Mouse (Mus musculus): ENCODE results near the gene Eme2. TPM values are rescaled to one million over a fixed set of nuclear protein-coding genes. Genes with fewer than 3 reads are reported as not detected.

Eme2 gene
- total RNA-seq, 1 experiment: 21.8 TPM

- TF ChIP-seq HCFC1 (IDR thresholded peaks at IDR 0.05; ENCODE audit: borderline replicate concordance, insufficient read depth, low read length): no peak
- no peak for TF ChIP-seq MAFK (IDR thresholded peaks at IDR 0.05; ENCODE audit: insufficient read depth, low read depth, low read length)
- TF ChIP-seq ZNF384 (IDR thresholded peaks at IDR 0.05; ENCODE audit: low read depth, low read length): no peak
- TF ChIP-seq CHD2 (IDR thresholded peaks at IDR 0.05; ENCODE audit: low read depth, low read length): no peak
- no peak for TF ChIP-seq ZC3H11A (IDR thresholded peaks at IDR 0.05; ENCODE audit: borderline replicate concordance, low read depth, low read length)
- no peak for DNase-seq (ENCODE audit: low read depth, low spot score)
- H3K36me3 ChIP-seq (ENCODE audit: control insufficient read depth, insufficient read depth, low read length, poor library complexity, severe bottlenecking): no peaks in the 10 kb centered on the region; the same call in 1 of the 2 replicates
- in situ Hi-C loops (cut with MboI; ENCODE audit: low sequenced_read_pairs in 2 of 2, unreplicated experiment in 2 of 2): no loop called here
- H3K27ac ChIP-seq (ENCODE audit: insufficient read depth, low read depth, low read length, poor library complexity, severe bottlenecking): peak overlapping the region; percentile 80
- no peaks in the 10 kb centered on the region for H3K9me3 ChIP-seq (ENCODE audit: control insufficient read depth, insufficient read depth, low read depth, low read length)
- H3K9ac ChIP-seq (ENCODE audit: insufficient read depth, low read depth, low read length, poor library complexity, severe bottlenecking): peak overlapping the region; percentile 93
- H3K4me1 ChIP-seq (ENCODE audit: control insufficient read depth in 2 of 2, insufficient read depth in 2 of 2, low read length in 2 of 2, poor library complexity in 1 of 2): no peaks in the 10 kb centered on the region; a peak in 3 of 4 replicates
- H3K4me3 ChIP-seq (ENCODE audit: insufficient read depth in 1 of 2, low read depth in 1 of 2, low read length in 2 of 2, poor library complexity in 1 of 2, severe bottlenecking in 1 of 2): peak overlapping the region; percentile 87 to 97
These were observed 45.2 kb downstream of the Eme2 start for GRCm38 (mm10) chr17:24849733-24850064.

GRCm38 (mm10) chr17:24848600-24849031 lies 46.3 kb downstream of the Eme2 start:
- Histone ChIP-seq H3K9ac (ENCODE audit: insufficient read depth, low read depth, low read length, poor library complexity, severe bottlenecking) (no peak overlapping the region; the same call in 1 of the 2 replicates), H3K9me3 (ENCODE audit: control insufficient read depth, insufficient read depth, low read depth, low read length) (no peaks in the 10 kb centered on the region), H3K4me3 (ENCODE audit: insufficient read depth in 1 of 2, low read depth in 1 of 2, low read length in 2 of 2, poor library complexity in 1 of 2, severe bottlenecking in 1 of 2) (peak overlapping the region; percentile 3 to 97; a peak in 3 of 4 replicates), H3K27ac (ENCODE audit: insufficient read depth, low read depth, low read length, poor library complexity, severe bottlenecking) (no peak overlapping the region), H3K4me1 (ENCODE audit: control insufficient read depth in 2 of 2, insufficient read depth in 2 of 2, low read length in 2 of 2, poor library complexity in 1 of 2) (peaks cover 0 to 1% of the 10 kb centered on the region in 2 experiments; a peak in 3 of 4 replicates), H3K36me3 (ENCODE audit: control insufficient read depth, insufficient read depth, low read length, poor library complexity, severe bottlenecking) (no peaks in the 10 kb centered on the region; the same call in 1 of the 2 replicates)
- in situ Hi-C loops (cut with MboI; ENCODE audit: low sequenced_read_pairs in 2 of 2, unreplicated experiment in 2 of 2): no loop called here
- TF ChIP-seq CHD2 (IDR thresholded peaks at IDR 0.05; ENCODE audit: low read depth, low read length): no peak
- no peak for TF ChIP-seq ZC3H11A (IDR thresholded peaks at IDR 0.05; ENCODE audit: borderline replicate concordance, low read depth, low read length)
- no peak for TF ChIP-seq HCFC1 (IDR thresholded peaks at IDR 0.05; ENCODE audit: borderline replicate concordance, insufficient read depth, low read length)
- no peak for TF ChIP-seq ZNF384 (IDR thresholded peaks at IDR 0.05; ENCODE audit: low read depth, low read length)
- TF ChIP-seq MAFK (IDR thresholded peaks at IDR 0.05; ENCODE audit: insufficient read depth, low read depth, low read length): no peak
- DNase-seq (ENCODE audit: low read depth, low spot score): no peak

DNA sequence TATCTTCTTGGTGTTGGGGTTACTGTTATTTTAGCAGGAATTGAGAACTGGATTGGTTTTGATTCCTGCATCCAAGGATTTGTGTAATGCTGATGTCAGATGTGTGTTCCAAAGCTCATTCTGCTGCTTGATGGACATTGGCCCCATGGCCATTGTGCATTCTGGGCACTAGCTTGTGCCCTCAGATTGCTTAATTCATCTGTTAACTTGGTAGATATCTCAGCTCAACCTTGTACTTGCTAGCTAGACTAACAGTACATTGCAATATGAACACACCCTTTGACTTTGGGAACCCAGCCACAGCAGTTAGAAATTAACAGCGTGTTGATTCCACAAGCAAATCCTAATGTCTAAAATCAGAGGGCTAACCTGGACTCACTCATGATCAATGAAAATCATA lies 47.5 kb downstream of the Eme2 start:
- Histone ChIP-seq H3K36me3 (ENCODE audit: control insufficient read depth, insufficient read depth, low read length, poor library complexity, severe bottlenecking) (no peaks in the 10 kb centered on the region; the same call in 1 of the 2 replicates), H3K9me3 (ENCODE audit: control insufficient read depth, insufficient read depth, low read depth, low read length) (no peaks in the 10 kb centered on the region), H3K4me1 (ENCODE audit: control insufficient read depth in 2 of 2, insufficient read depth in 2 of 2, low read length in 2 of 2, poor library complexity in 1 of 2) (peaks cover 0 to 1% of the 10 kb centered on the region in 2 experiments; a peak in 3 of 4 replicates), H3K4me3 (ENCODE audit: insufficient read depth in 1 of 2, low read depth in 1 of 2, low read length in 2 of 2, poor library complexity in 1 of 2, severe bottlenecking in 1 of 2) (no peak overlapping the region), H3K9ac (ENCODE audit: insufficient read depth, low read depth, low read length, poor library complexity, severe bottlenecking) (no peak overlapping the region), H3K27ac (ENCODE audit: insufficient read depth, low read depth, low read length, poor library complexity, severe bottlenecking) (no peak overlapping the region)
- DNase-seq (ENCODE audit: low read depth, low spot score): no peak
- TF ChIP-seq CHD2 (IDR thresholded peaks at IDR 0.05; ENCODE audit: low read depth, low read length) (no peak), MAFK (IDR thresholded peaks at IDR 0.05; ENCODE audit: insufficient read depth, low read depth, low read length) (no peak), HCFC1 (IDR thresholded peaks at IDR 0.05; ENCODE audit: borderline replicate concordance, insufficient read depth, low read length) (no peak), ZNF384 (IDR thresholded peaks at IDR 0.05; ENCODE audit: low read depth, low read length) (no peak), ZC3H11A (IDR thresholded peaks at IDR 0.05; ENCODE audit: borderline replicate concordance, low read depth, low read length) (no peak)
- in situ Hi-C loops (cut with MboI; ENCODE audit: low sequenced_read_pairs in 2 of 2, unreplicated experiment in 2 of 2): no loop called here

DNA sequence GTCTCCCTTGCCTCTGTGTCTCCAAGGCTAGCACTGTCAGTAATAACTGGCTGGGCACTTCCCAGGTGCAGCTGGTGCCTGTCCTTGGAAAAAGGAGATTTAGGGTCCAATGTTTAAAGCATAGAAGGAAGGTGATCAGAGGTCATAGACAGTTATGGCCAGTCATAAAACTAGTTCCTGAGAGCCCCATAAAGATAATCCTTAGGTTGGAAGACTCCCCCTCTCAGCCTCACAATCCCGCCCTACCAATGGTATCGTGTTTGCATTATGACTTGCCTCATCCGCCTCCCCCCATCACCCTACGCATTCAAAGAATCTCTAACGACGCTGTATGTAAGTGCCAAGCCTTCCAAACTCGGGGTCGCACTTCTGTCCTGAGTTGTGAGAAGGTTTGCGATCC lies 50.4 kb downstream of the Eme2 start:
- no peaks in the 10 kb centered on the region for H3K9me3 ChIP-seq (ENCODE audit: control insufficient read depth, insufficient read depth, low read depth, low read length)
- TF ChIP-seq ZNF384 (IDR thresholded peaks at IDR 0.05; ENCODE audit: low read depth, low read length) (no peak), HCFC1 (IDR thresholded peaks at IDR 0.05; ENCODE audit: borderline replicate concordance, insufficient read depth, low read length) (no peak), ZC3H11A (IDR thresholded peaks at IDR 0.05; ENCODE audit: borderline replicate concordance, low read depth, low read length) (no peak), CHD2 (IDR thresholded peaks at IDR 0.05; ENCODE audit: low read depth, low read length) (no peak), MAFK (IDR thresholded peaks at IDR 0.05; ENCODE audit: insufficient read depth, low read depth, low read length) (no peak)
- peaks cover 0 to 1% of the 10 kb centered on the region in 2 experiments; a peak in 3 of 4 replicates for H3K4me1 ChIP-seq (ENCODE audit: control insufficient read depth in 2 of 2, insufficient read depth in 2 of 2, low read length in 2 of 2, poor library complexity in 1 of 2)
- H3K9ac ChIP-seq (ENCODE audit: insufficient read depth, low read depth, low read length, poor library complexity, severe bottlenecking): no peak overlapping the region; the same call in 1 of the 2 replicates
- no peak overlapping the region for H3K4me3 ChIP-seq (ENCODE audit: insufficient read depth in 1 of 2, low read depth in 1 of 2, low read length in 2 of 2, poor library complexity in 1 of 2, severe bottlenecking in 1 of 2)
- no peaks in the 10 kb centered on the region; the same call in 1 of the 2 replicates for H3K36me3 ChIP-seq (ENCODE audit: control insufficient read depth, insufficient read depth, low read length, poor library complexity, severe bottlenecking)
- H3K27ac ChIP-seq (ENCODE audit: insufficient read depth, low read depth, low read length, poor library complexity, severe bottlenecking): no peak overlapping the region
- in situ Hi-C loops (cut with MboI; ENCODE audit: low sequenced_read_pairs in 2 of 2, unreplicated experiment in 2 of 2): no loop called here
- DNase-seq (ENCODE audit: low read depth, low spot score): no peak

Data from ES-E14 (cell line).